Mouse (Mus musculus): ENCODE data around the gene Clspn. TPM values are rescaled to one million over a fixed set of nuclear protein-coding genes. Genes with fewer than 3 reads are reported as not detected.
"Not testable (repeated sequence)": the region's sequence is repeated elsewhere in the genome, so short reads cannot be mapped to it uniquely, and the experiment has no call there.

The Clspn gene
- total RNA-seq (2021) = 10.2 and 11.3 TPM in 2 replicates
- long read RNA-seq, experiment 1 = 0 reads
- long read RNA-seq, experiment 2, partial matches to known transcripts = 1 of 3 reads
- long read RNA-seq, experiment 2, other reads (novel, unspliced or antisense) = 2 of 3 reads

- peak; percentile 95 for DNase-seq
Measured at GRCm38 (mm10) chr4:126556809-126557711, at the start of gene Clspn. Gene Clspn (plus strand): TSS chr4:126556935.

DNA sequence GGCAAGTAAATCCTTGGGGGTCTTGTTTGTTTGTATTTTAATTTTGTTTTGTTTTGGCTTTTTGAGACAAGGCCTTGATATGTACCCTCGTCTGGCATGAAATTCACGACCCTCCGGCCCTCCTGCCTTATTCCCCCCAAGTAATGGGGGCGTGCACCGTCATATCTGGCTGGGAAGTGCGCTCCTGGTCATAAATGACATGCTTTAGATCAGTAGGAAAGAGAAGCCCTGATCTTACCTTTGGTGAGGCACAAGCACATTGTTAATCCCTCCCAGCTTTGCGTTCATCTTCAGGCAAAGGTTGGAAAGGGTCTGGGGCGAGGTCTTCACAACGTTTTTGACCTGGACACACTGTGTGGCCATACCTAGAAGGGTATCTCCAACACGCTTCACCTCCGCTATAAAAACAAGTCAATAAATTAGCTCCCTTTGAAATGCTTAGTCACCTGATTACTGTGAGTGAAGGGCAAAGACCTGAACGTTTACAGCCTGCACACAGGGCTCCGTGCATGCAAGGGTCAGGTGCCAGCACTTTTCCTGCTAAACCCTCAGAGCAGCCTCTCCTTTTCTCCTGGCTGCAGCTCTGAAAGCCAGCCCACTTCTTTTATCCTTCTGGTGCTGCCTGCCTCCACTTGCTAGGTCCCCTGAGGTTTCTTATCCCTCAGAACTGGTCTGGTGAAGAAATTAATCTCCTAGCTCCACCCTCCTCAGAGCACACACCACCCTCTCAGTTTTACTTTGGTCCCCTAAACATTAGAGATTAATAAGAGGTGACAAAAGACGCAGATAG is 48.4 kb upstream of the Clspn start:
- no peak for DNase-seq

DNA sequence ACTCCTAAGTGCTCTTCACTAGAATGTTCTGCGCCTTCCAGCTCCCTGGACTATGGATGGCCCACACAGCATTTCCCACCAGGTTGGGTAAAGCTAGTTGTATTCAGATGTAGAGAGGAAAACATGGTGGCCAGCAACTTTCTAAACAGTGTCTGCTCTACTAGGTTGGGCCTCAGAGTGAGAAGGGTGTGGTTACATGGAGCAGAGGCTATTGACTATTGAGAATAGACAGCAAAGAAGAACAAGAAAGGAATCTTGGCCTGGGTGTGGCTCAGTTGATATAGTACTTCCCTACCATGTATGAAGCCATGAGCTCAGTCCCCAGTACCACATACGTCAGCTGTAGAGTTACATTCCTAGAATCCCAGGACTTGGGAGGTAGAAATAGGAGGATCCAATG is 47.7 kb upstream of the Clspn start:
- DNase-seq = no peak

DNA sequence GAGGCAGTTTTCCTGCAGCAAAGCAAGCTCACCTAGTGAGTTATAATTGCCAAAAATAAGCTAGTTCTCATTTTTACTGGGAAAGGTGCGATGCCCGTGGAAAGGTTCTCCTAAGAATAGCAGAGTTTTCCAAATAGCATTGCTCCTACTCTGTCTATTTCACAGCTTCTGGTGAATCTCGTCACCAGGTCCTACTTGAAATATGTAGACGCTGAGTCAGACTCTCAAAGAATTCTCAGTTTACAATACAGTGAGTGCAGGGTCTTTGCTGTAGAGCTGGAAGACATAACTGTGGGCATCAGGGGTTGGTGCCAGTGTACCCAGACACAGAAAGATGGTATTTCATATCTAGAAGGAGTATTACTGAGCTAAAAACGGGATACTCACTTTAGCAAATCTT is 45.7 kb upstream of the Clspn start:
- no peak for DNase-seq

DNA sequence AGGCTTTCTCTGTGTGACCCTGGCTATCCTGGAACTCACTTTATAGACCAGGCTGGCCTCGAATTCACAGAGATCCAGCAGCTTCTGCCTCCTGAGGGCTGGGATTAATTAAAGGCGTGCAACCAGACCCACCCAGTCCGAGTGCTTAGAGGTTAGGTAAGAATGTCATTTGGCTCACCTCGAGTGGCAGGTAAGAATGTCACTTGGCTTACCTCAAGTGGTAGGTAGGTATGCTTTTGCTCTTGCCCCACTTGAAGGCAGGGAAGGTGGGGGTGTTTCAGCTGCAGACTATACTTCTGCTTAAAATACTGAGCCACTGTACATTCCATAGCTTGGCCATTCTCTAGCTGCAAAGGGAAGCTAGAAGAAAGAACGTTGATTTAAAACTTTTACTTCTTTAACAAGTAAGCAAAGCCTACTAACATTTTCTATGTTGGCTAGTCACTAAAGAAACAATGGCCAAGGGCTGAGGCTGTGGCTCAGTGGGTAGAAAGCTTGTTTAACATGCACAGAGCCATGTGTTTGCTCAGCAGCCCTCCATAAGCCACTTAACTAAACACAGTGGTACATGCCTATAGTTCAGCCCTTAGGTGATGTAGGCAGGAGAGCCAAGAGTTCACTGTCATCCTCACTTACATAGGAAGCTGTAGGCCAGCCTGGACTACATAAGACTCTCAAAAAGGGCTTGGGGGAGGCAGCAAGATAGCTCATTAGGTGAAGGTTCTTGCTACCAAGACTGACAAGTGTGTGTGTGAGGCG is 44.2 kb upstream of the Clspn start:
- DNase-seq = no peak

DNA sequence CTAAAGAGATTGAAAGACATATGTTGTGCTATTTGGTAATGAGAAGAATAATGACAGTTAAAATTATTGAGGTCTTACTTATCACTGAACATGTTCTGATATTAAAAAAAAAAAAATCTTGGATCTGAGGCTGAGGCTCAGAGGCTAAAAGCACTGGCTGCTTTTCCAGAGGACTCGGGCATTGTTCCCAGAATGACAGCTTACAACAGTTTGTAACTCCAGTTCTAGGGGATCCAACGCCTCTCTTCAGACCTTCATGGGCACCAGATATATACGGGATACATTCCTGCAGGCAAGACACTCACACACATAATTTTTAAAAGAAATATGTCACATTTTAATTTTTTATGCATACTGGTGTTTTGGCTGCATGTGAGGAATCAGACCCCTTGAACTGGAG is 30.6 kb upstream of the Clspn start:
- DNase-seq = no peak

- DNase-seq = no peak
Measured at GRCm38 (mm10) chr4:126526828-126527227, 29.9 kb upstream of the Clspn start.

- DNase-seq = no peak
Measured at GRCm38 (mm10) chr4:126532292-126532691, 24.4 kb upstream of the Clspn start.

GRCm38 (mm10) chr4:126532827-126533728 is 23.7 kb upstream of the Clspn start, which contains the start of gene Ago4:
Gene Ago4 (minus strand): TSS chr4:126533472.
- DNase-seq = peak; percentile 83

DNA sequence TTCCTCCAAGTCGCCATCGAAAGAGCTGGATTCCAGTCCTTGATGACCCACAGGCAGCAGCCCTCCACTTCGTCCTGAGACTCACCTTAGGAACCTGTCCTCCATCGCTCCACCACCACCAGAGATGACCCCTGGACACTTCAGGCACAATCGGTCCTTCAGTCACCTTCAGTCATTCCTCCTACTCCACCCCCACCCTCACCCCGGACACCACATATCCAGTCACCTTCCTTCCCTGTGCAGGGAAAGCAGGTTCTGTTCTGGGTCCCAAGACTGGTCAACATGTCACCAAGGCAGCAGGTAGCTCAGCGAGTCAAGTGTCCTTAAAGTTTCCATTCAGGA is 23.0 kb upstream of the Clspn start:
- DNase-seq = no peak

DNA sequence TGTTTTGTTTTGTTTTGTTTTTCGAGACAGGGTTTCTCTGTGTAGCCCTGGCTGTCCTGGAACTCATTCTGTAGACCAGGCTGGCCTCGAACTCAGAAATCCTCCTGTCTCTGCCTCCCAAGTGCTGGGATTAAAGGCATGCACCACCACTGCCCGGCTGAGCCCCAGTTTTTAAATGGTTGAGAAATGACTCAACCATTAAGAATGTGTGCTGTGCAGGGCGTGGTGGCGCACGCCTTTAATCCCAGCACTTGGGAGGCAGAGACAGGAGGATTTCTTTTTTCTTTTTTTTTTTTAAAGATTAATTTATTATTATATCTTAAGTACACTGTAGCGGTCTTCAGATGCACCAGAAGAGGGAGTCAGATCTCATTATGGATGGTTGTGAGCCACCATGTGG is 21.1 kb upstream of the Clspn start:
- DNase-seq = not testable (repeated sequence)

DNA sequence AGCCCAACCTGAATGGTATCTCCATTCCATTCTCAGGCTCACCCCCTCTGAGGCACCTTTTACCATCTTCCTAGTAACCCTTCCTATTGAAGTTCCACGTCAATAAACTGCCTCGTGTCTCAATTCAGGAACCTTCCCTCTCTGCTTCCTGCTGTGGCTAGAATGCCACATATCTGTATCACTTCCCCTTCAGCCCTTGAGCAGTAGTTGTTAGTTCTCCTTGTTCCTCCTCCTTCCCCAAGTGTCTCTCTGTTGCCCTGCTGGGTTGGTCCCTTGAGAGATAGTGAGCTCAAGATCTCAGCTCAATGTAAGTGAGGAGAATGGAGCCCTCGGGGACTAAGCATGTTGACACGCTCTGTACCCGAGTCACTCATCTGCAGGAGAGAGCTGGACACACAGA is 19.9 kb upstream of the Clspn start:
- DNase-seq = no peak

DNA sequence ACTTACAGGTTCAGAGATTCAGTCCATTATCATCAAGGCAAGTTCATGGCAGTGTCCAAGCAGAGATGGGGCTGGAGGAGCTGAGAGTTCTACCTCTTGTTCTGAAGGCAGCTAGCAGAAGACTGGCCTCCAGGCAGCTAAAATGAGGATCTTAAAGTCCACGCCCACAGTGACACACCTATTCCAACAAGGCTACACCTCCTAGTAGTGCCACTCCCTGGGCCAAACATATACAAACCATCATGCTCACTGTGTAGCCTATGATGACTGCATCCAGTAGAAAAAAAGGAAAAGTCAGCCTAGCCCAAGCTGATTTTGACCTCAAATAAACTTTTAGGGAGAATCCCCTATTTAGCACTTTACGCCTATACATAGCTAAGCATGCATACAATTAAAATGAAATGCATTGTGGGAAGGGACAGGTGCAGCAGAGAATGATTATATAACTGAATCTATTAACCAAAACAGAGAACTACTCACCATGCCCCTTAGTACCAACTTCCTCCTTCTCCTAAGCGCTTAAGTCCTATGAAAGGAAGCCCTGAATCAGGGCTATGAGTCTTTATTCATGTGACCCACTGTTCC is 16.2 kb upstream of the Clspn start:
- no peak for DNase-seq

DNA sequence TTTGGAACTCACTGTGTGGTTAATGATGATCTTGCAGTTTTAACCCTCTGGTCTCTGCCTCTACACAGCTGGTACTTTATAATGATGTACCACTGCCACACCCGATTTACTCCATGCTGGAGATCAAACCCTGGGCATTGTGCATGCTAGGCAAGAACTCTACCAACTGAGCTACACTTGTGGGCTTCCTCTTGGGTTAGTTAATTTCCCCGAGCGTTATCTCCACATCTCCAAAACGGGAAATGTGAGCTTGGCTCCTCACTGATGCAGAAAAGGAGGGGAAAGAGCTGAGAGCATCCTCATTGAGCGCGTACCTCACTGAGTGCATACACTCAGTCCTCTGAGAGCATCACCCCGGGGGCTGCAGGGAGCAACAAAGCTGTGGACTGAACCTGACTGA is 13.9 kb upstream of the Clspn start:
- DNase-seq = no peak

DNA sequence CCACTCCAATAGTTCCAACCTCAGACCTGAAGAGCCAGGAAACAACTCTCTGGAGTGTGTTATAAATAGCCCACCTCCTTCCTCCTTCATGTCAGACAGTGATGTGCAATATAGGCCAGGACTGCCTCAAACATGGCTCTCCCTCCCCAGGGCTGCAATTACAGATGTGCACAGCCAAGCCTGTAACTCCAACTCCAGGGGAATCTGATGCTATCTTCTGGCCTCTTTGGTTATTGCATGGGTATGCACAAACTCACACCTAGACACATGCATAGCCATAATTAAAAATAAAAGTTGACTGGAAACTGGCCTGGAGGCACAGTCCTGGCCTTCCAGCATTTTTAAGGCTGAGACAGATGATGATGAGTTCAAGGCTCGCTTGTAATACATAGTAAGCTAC is 11.7 kb upstream of the Clspn start:
- no peak for DNase-seq

- no peak for DNase-seq
Measured at GRCm38 (mm10) chr4:126545703-126546102, 11.0 kb upstream of the Clspn start.

- no peak for DNase-seq
Measured at GRCm38 (mm10) chr4:126546183-126546582, 10.6 kb upstream of the Clspn start.

GRCm38 (mm10) chr4:126552136-126552535 is 4.6 kb upstream of the Clspn start:
- DNase-seq = peak; percentile 47

GRCm38 (mm10) chr4:126553105-126553504 is 3.6 kb upstream of the Clspn start:
- peak; percentile 53 for DNase-seq

DNA sequence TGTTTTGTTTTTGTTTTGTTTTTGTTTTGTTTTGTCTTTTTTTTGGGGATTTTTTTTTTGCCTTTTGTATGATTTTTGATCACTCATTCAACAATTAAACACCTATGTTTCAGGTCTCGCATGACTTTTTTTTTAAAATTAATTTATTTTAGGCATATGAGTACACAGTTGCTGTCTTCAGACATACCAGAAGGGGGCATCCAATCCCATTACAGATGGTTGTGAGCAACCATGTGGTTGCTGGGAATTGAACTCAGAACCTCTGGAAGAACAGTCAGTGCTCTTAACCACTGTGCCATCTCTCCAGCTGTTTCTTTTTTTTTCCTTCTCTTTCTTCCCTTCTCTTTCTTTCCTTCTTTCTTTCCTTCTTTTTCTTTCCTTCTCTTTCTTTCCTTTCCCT is 3.0 kb upstream of the Clspn start:
- no peak for DNase-seq

DNA sequence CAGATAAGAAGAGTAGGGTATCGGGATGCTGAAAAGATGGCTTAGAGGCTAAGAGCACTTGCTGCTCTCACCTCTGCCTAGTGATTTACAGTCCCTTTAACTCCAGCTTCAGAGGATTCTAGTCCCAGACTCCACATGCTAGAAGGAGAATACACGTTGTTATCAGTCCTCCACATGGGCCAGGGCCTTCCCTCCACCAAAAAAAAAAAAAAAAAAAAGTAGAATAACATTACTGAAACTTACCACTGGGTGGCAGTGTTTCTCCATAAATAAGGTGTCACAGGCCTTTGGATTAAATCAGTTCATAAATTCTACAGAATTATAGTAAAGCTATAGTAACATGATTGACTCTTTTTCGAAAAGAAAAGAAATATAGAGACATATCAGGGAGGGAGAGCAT is 2.3 kb upstream of the Clspn start:
- no peak for DNase-seq

Measured in adrenal gland, postnatal 14 days (tissue).